Mouse (Mus musculus): Measurements from ENCODE around the gene Actr1b. TPM values are rescaled to one million over a fixed set of nuclear protein-coding genes. Genes with fewer than 3 reads are reported as not detected.

Actr1b gene
- polyA plus RNA-seq (2017; shearing (Covaris generic)) = 10 to 100 TPM; 37.4 to 47.1 (median 41.0) TPM

GRCm38 (mm10) chr1:36714311-36714710, at the start of gene Actr1b:
Actr1b (minus strand) TSS chr1:36714422.
- ATAC-seq = no peak

- ATAC-seq = peak; percentile 83
Measured at GRCm38 (mm10) chr1:36761568-36761967, 47.3 kb upstream of the Actr1b start, which contains the start of gene Zap70. Zap70 (plus strand) TSS chr1:36761798.

- ATAC-seq = peak; percentile 9
Measured at GRCm38 (mm10) chr1:36761061-36761460, 46.8 kb upstream of the Actr1b start.

- ATAC-seq = peak; percentile 22
Measured at GRCm38 (mm10) chr1:36760401-36760800, 46.2 kb upstream of the Actr1b start.

GRCm38 (mm10) chr1:36759076-36759475, 44.9 kb upstream of the Actr1b start:
- ATAC-seq = no peak

GRCm38 (mm10) chr1:36758553-36758952, 44.3 kb upstream of the Actr1b start:
- ATAC-seq = no peak

- no peak for ATAC-seq
Measured at GRCm38 (mm10) chr1:36753932-36754675, 39.9 kb upstream of the Actr1b start.

- peak; percentile 29 for ATAC-seq
Measured at GRCm38 (mm10) chr1:36746452-36746851, 32.2 kb upstream of the Actr1b start.

GRCm38 (mm10) chr1:36745661-36746060, 31.4 kb upstream of the Actr1b start:
- ATAC-seq = no peak

- ATAC-seq = peak; percentile 94
Measured at GRCm38 (mm10) chr1:36744268-36744944, 30.2 kb upstream of the Actr1b start.

- no peak for ATAC-seq
Measured at GRCm38 (mm10) chr1:36743046-36743445, 28.8 kb upstream of the Actr1b start.

- ATAC-seq = no peak
Measured at GRCm38 (mm10) chr1:36739231-36739630, 25.0 kb upstream of the Actr1b start.

- ATAC-seq = peak; percentile 90
Measured at GRCm38 (mm10) chr1:36737300-36737699, 23.1 kb upstream of the Actr1b start.

GRCm38 (mm10) chr1:36724057-36724431, 9.8 kb upstream of the Actr1b start:
- ATAC-seq = no peak

GRCm38 (mm10) chr1:36723146-36724056, 9.2 kb upstream of the Actr1b start:
- ATAC-seq = peak; percentile 91

GRCm38 (mm10) chr1:36718786-36719185, 4.6 kb upstream of the Actr1b start:
- ATAC-seq = no peak

- no peak for ATAC-seq
Measured at GRCm38 (mm10) chr1:36711104-36711503, 3.1 kb downstream of the Actr1b start.

- ATAC-seq = peak; percentile 97
Measured at GRCm38 (mm10) chr1:36709854-36710280, 4.4 kb downstream of the Actr1b start, which contains the start of gene 4933424G06Rik. 4933424G06Rik (plus strand) TSS chr1:36710149.

- ATAC-seq = peak; percentile 57
Measured at GRCm38 (mm10) chr1:36709055-36709853, 5.0 kb downstream of the Actr1b start.

- no peak for ATAC-seq
Measured at GRCm38 (mm10) chr1:36708626-36709025, 5.6 kb downstream of the Actr1b start.

GRCm38 (mm10) chr1:36707797-36708196, 6.4 kb downstream of the Actr1b start:
- no peak for ATAC-seq

GRCm38 (mm10) chr1:36707166-36707565, 7.1 kb downstream of the Actr1b start:
- no peak for ATAC-seq
